Mouse (Mus musculus): ENCODE data around the gene Peli2. TPM values are rescaled to one million over a fixed set of nuclear protein-coding genes. Genes with fewer than 3 reads are reported as not detected.
A peak's percentile ranks its signal among the peaks of the same experiment; 100 is the strongest.

Gene Peli2
- polyA plus RNA-seq, 1 experiment from 2014 or later: 5.9 TPM

DNA sequence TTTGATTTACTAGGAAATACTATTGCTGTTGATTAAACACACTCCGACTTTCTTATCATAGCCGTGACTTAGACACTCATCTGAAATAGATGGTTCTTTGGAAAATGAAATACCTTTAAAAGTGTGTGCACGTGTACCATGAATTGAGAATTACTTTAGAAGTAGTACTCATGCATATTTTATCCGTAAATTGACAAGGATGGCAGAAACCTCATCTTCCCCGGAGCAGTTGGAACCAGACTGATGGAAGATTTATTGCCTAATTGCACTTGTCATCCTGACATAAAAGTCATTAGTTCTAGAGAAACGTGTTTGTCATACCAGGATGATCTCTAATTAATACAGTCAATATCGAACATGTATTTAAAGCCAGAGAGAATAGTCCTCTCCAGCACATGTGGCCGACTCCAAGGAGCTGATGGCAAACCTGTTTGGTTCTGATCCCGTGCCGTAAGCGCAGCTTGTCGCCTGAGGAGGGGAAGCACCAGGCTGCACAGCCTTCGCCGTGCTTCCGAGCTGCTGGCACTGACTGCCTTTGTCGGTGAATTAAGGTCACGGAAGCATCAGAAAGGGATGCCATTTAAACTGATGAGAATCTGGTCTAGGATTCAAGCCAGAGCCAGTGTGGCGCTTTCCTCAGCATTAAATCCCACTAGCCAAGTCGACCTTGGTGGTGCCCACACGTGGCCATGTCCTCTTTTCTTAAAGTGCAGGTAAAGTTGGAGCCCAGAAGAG lies 114.3 kb downstream of the Peli2 start:
- Histone ChIP-seq H3K4me2 (replicated peaks; ENCODE audit: low read depth) (no peak overlapping the region), H3K9me3 (ENCODE audit: control insufficient read depth, low read length) (no peaks in the 10 kb centered on the region), H3K27me3 (ENCODE audit: control insufficient read depth, insufficient read depth, low read length) (no peaks in the 10 kb centered on the region), H3K4me1 (replicated peaks; ENCODE audit: control insufficient read depth, insufficient read depth) (no peaks in the 10 kb centered on the region), H3K27ac (replicated peaks) (no peak overlapping the region), H3K4me3 (ENCODE audit: low read depth, low read length) (no peak overlapping the region), H3K9ac (ENCODE audit: low read length) (no peak overlapping the region), H3K36me3 (ENCODE audit: control insufficient read depth, insufficient read depth, low read length) (no peaks in the 10 kb centered on the region)
- TF ChIP-seq EP300 (optimal IDR thresholded peaks at IDR 0.05) (no peak), CTCF (IDR thresholded peaks at IDR 0.05; ENCODE audit: low read depth) (no peak)
- ATAC-seq (ENCODE audit: low FRiP score, low TSS enrichment) (no peak), DNase-seq (ENCODE audit: low spot score) (no peak)
- 85% methylated on average over 20 of the region's 20 CpGs for WGBS

DNA sequence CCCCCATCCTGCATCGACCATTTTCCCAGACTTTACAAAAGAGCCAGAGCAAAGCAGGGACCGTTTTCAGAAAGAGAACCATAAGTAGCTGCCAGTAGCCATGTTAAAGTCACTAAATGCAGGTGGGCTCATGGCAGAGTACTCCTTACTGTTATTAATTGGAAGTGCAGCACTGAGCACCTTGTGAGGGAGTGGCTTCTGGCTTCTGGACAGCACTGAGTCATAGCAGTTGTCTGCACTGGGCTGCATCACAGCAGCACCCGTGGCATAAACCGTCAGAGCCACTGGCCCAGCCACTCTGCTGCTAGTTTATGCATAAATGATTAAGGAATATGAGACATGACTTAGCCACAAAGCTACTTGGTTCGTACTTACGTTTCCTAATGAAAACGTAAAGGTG lies 120.7 kb downstream of the Peli2 start:
- no peak for DNase-seq (ENCODE audit: low spot score)
- no peaks in the 10 kb centered on the region for H3K9me3 ChIP-seq (ENCODE audit: control insufficient read depth, low read length)
- H3K4me1 ChIP-seq (replicated peaks; ENCODE audit: control insufficient read depth, insufficient read depth): no peaks in the 10 kb centered on the region
- no peak overlapping the region for H3K4me3 ChIP-seq (ENCODE audit: low read depth, low read length)
- no peaks in the 10 kb centered on the region for H3K36me3 ChIP-seq (ENCODE audit: control insufficient read depth, insufficient read depth, low read length)
- no peak overlapping the region for H3K4me2 ChIP-seq (replicated peaks; ENCODE audit: low read depth)
- WGBS: 85% methylated on average over 7 of the region's 7 CpGs
- H3K9ac ChIP-seq (ENCODE audit: low read length): no peak overlapping the region
- H3K27ac ChIP-seq (replicated peaks): no peak overlapping the region
- H3K27me3 ChIP-seq (ENCODE audit: control insufficient read depth, insufficient read depth, low read length): no peaks in the 10 kb centered on the region
- no peak for TF ChIP-seq CTCF (IDR thresholded peaks at IDR 0.05; ENCODE audit: low read depth)
- no peak for TF ChIP-seq EP300 (optimal IDR thresholded peaks at IDR 0.05)
- no peak for ATAC-seq (ENCODE audit: low FRiP score, low TSS enrichment)

DNA sequence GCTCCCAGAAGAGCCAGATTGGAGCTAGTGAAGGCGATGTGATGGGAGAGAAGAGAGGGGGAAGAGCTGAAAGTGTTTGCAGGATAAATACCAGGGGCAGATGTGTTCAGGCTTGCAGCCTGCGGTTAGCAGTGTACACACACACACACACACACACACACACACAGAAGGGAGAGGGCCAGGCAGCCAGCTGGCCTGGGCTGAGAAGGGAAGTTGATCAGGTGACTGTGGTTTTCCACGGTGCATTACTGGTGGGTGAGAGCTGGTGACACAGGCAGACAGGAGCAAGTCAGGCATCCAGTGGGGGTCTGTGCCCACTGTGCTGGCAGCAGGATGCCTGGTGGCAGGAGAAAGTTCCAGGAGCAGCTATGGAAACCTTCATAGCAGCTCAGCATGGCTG lies 125.6 kb downstream of the Peli2 start:
- Histone ChIP-seq H3K27me3 (ENCODE audit: control insufficient read depth, insufficient read depth, low read length) (no peaks in the 10 kb centered on the region), H3K9me3 (ENCODE audit: control insufficient read depth, low read length) (no peaks in the 10 kb centered on the region), H3K9ac (ENCODE audit: low read length) (no peak overlapping the region), H3K4me1 (replicated peaks; ENCODE audit: control insufficient read depth, insufficient read depth) (no peaks in the 10 kb centered on the region), H3K4me3 (ENCODE audit: low read depth, low read length) (no peak overlapping the region), H3K27ac (replicated peaks) (no peak overlapping the region), H3K4me2 (replicated peaks; ENCODE audit: low read depth) (no peak overlapping the region), H3K36me3 (ENCODE audit: control insufficient read depth, insufficient read depth, low read length) (no peaks in the 10 kb centered on the region)
- TF ChIP-seq EP300 (optimal IDR thresholded peaks at IDR 0.05): no peak
- TF ChIP-seq CTCF (IDR thresholded peaks at IDR 0.05; ENCODE audit: low read depth): no peak
- ATAC-seq (ENCODE audit: low FRiP score, low TSS enrichment) (no peak), DNase-seq (ENCODE audit: low spot score) (peak; percentile 23)
- WGBS: 27% methylated on average over 3 of the region's 3 CpGs

DNA sequence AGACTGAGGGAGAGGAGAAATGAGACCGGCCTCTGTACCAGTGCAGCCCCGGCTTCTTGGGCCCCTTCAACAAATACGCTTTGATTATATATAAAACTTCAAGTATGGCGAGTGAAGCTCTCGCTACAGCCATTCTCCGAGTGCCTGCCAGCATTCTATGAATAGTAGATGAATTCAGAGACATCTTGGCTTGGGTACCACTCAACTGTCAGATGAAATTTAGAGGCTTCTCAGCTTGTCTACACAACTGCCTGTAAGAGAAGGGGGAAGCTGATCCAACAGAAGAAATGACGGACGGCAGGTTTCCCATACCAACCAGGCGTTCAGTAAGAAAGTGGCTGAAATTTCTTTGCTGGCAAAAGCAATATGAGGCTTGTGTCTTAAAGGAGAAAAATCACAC lies 126.3 kb downstream of the Peli2 start:
- no peaks in the 10 kb centered on the region for H3K36me3 ChIP-seq (ENCODE audit: control insufficient read depth, insufficient read depth, low read length)
- ATAC-seq (ENCODE audit: low FRiP score, low TSS enrichment) (no peak), DNase-seq (ENCODE audit: low spot score) (no peak)
- no peak overlapping the region for H3K9ac ChIP-seq (ENCODE audit: low read length)
- no peak overlapping the region for H3K4me2 ChIP-seq (replicated peaks; ENCODE audit: low read depth)
- no peak overlapping the region for H3K27ac ChIP-seq (replicated peaks)
- H3K9me3 ChIP-seq (ENCODE audit: control insufficient read depth, low read length): no peaks in the 10 kb centered on the region
- 65% methylated on average over 9 of the region's 9 CpGs for WGBS
- TF ChIP-seq EP300 (optimal IDR thresholded peaks at IDR 0.05): no peak
- no peak for TF ChIP-seq CTCF (IDR thresholded peaks at IDR 0.05; ENCODE audit: low read depth)
- H3K4me1 ChIP-seq (replicated peaks; ENCODE audit: control insufficient read depth, insufficient read depth): no peaks in the 10 kb centered on the region
- H3K27me3 ChIP-seq (ENCODE audit: control insufficient read depth, insufficient read depth, low read length): no peaks in the 10 kb centered on the region
- H3K4me3 ChIP-seq (ENCODE audit: low read depth, low read length): no peak overlapping the region

DNA sequence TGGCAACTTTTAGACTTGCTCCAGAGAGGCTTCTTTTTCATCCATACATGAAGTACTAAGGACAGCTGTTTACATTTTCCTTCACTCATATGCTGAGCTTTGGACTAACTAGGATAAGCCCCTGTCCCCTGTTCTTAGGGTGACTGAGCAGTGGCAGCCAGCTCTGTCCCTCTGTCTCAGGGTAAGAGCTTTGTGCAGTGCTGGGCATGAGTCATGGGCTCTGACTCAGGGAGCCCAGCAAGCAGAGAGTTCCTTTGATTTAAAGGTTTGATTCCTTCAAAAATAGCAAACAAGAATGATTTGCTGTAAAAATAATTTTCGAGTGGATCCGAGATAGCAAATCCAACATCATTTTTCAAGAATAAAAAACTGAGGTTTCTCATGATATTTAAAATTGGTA lies 128.8 kb downstream of the Peli2 start:
- no peaks in the 10 kb centered on the region for H3K9me3 ChIP-seq (ENCODE audit: control insufficient read depth, low read length)
- ATAC-seq (ENCODE audit: low FRiP score, low TSS enrichment) (no peak), DNase-seq (ENCODE audit: low spot score) (no peak)
- no peak overlapping the region for H3K4me3 ChIP-seq (ENCODE audit: low read depth, low read length)
- H3K4me1 ChIP-seq (replicated peaks; ENCODE audit: control insufficient read depth, insufficient read depth): no peaks in the 10 kb centered on the region
- TF ChIP-seq EP300 (optimal IDR thresholded peaks at IDR 0.05): no peak
- TF ChIP-seq CTCF (IDR thresholded peaks at IDR 0.05; ENCODE audit: low read depth): no peak
- H3K27ac ChIP-seq (replicated peaks): no peak overlapping the region
- H3K27me3 ChIP-seq (ENCODE audit: control insufficient read depth, insufficient read depth, low read length): no peaks in the 10 kb centered on the region
- H3K4me2 ChIP-seq (replicated peaks; ENCODE audit: low read depth): no peak overlapping the region
- 0 out of 2 replicates have a peak, but pooled peaks cover 4% of the 10 kb centered on the region for H3K36me3 ChIP-seq (ENCODE audit: control insufficient read depth, insufficient read depth, low read length)
- no peak overlapping the region for H3K9ac ChIP-seq (ENCODE audit: low read length)
- 78% methylated on average over 2 of the region's 2 CpGs for WGBS

DNA sequence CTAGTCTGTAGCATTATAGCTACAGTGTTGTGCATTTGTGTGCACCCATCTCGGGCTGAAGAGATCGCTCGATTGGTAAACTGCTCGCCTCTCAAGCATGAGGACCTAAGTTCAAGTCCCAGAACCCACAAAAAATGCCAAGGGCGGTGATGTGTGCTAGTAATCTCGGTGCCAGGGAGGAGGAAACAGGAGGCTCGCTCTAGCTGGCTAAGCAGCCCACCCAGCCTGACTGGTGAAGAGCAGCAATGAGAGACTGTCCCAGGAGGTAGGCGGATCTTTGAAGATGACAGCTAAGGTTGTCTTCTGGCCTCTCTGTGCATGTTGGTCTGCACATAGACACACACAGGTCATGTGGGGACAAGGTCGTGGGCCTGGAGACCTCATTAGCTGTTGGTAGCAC lies 129.3 kb downstream of the Peli2 start:
- H3K27me3 ChIP-seq (ENCODE audit: control insufficient read depth, insufficient read depth, low read length): no peaks in the 10 kb centered on the region
- no peak overlapping the region for H3K9ac ChIP-seq (ENCODE audit: low read length)
- DNase-seq (ENCODE audit: low spot score) (no peak), ATAC-seq (ENCODE audit: low FRiP score, low TSS enrichment) (no peak)
- TF ChIP-seq EP300 (optimal IDR thresholded peaks at IDR 0.05): no peak
- TF ChIP-seq CTCF (IDR thresholded peaks at IDR 0.05; ENCODE audit: low read depth): no peak
- WGBS: 93% methylated on average over 9 of the region's 9 CpGs
- H3K4me3 ChIP-seq (ENCODE audit: low read depth, low read length): no peak overlapping the region
- H3K9me3 ChIP-seq (ENCODE audit: control insufficient read depth, low read length): no peaks in the 10 kb centered on the region
- no peak overlapping the region for H3K27ac ChIP-seq (replicated peaks)
- H3K4me2 ChIP-seq (replicated peaks; ENCODE audit: low read depth): no peak overlapping the region
- no peaks in the 10 kb centered on the region for H3K4me1 ChIP-seq (replicated peaks; ENCODE audit: control insufficient read depth, insufficient read depth)
- H3K36me3 ChIP-seq (ENCODE audit: control insufficient read depth, insufficient read depth, low read length): 0 out of 2 replicates have a peak, but pooled peaks cover 4% of the 10 kb centered on the region

Data from stomach, postnatal 0 days (tissue).